Mouse (Mus musculus) thymus, postnatal 14 days (tissue): ENCODE measurements around the gene Rlim.

Experiments
- DNase-seq: peaks from one replicate; pipeline ENCODE4 v3.0.0; 2021

Gene Rlim

DNA sequence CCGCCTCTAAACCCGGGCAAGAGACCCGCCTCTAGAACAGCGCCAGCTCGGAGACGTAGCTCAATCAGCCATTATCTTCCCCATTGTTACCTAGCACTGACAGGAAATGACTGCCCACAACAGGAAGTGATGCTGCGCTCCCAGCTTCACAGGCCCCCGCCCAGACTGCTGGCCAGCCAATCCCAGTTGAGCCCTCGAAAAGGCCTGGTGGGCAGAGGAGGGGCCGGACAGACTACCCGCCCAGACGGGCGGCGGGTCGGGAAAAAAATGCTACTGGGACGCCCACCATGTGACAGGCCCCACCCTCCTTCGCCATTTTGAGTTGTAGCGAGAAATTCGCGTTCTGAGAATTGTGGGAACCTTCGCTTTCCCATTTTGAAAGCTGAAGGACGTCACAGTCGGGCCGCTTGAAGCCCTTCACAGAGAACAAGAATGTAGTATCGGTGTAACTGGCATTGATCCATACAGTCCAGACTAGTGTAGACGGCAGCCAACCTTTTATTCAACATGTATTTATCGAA lies at the start of gene Rlim:
Gene Rlim (minus strand): TSS at position 116 of the 521 bp plus-strand sequence.
- DNase-seq = peak; percentile 91

DNA sequence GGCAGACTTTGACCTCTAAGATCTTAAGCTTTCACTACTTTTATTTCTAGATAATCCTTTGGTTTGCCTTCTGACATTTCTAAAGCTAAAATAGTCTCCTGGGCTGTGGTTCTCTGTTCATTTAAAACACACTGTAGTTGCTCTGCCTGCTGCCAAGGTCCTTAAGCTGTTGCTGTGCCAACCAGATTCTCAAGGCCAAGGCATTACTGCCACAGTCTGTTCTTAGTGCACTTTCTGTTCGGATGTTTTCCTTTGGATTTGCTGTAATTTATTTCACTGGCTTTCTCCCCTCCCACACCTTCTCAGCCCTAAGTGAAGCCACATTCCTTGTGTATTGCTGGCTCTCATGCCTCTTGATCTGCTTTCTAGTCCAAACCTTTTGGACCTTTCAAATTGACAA lies 36.1 kb upstream of the Rlim start:
- no peak for DNase-seq

DNA sequence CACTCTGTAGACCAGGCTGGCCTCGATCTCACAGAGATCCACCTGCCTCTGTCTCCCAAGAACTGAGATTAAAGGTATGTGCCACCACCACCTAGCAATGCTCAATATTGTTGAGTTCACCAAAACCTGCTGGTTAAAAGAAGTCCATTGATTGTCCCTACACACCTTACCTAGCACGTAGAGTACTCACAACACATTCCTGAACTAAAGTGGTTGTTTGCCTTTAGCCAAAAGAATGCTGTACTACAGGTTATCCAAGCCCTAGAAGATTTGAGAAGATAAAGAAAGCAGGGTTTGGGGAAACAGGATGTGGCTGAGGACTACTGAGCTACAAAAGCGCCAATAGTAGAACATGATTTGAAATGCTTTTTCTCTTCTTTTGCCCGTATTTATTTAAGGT lies 34.0 kb upstream of the Rlim start:
- no peak for DNase-seq

- DNase-seq = no peak
Measured at GRCm38 (mm10) chrX:104013318-104013811, 32.3 kb upstream of the Rlim start.

DNA sequence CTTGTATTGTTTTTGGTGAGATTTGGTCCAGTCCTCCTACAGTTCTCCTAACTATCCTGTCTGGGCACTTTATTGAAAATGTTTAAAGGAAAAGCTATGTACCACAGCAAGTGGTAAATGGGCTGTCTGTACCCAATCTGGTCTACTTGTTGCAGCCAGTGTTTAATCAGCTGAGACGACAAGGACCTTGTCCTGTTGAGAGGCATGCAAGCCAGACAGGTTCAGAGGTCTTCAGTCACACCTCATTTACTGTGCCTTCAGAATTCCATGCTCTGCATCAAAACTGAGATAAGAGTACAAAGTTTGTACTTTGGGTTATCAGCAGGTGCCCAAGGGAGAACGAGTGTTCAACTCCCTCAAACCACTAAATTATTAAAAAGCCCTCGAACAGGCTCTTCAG lies 13.7 kb upstream of the Rlim start:
- no peak for DNase-seq

- no peak for DNase-seq
Measured at GRCm38 (mm10) chrX:103993864-103994263, 12.8 kb upstream of the Rlim start.

DNA sequence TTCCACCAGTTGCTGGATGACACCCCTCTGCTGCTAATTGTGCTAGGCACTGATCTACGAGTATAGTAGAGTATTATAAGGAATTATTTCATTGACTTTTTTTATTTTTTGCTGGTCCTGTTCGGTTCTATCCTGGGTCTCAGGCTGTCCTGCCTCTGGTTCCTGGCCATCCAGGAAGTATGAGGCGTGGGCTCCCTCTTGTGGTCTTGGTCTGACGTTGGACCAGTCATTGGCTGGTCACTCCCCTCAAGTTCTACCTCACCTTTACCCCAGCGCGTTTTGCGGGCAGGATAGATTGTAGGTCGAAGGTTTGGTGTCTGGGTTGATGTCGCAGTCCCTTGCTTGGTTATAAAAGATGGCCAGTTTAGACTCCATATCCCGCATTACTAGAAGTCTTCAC lies 10.6 kb upstream of the Rlim start:
- peak; percentile 4 for DNase-seq

GRCm38 (mm10) chrX:103990392-103990791 lies 9.3 kb upstream of the Rlim start:
- DNase-seq = peak; percentile 50

GRCm38 (mm10) chrX:103987215-103987964 lies 6.3 kb upstream of the Rlim start:
- DNase-seq = no peak

DNA sequence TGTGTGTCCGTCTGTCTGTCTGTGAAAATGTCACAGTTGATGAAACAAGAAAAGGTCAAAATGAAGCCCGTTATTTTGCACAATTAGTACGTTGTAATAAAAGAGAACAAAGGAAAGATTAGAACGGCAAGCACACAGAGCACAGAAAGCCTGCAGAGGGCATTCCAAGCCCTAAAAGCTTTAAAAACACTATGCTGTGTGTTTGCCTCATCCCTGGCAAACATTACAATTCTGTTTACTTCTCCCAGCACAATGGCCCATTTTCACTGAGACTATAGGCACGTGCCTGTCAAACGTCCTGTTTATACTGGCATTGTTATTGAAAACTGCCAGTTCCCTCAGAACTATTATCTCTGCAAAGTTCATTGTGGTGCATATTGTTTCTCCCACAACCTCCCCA lies 5.1 kb upstream of the Rlim start:
- no peak for DNase-seq

DNA sequence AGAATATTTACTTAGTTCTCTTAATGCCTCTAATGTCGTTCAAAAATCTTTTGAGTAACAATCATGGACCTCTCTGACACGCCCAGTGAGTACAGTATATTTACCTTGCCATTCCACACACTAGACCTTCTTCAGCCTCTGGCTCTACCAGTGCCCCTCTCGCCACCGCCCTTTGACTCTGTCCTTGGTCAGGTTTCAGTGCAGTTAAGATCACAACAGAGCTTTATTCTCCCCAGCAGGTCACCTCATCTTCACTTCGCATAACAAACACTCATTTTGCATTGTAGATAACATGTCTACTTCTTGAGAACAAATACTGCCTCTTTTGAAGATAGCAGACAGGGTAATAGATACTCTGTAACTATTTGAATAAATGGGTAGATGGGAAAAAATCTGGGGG lies 3.9 kb upstream of the Rlim start:
- DNase-seq = no peak

- peak; percentile 2 for DNase-seq
Measured at GRCm38 (mm10) chrX:103981806-103982205, 722 bp upstream of the Rlim start.

- no peak for DNase-seq
Measured at GRCm38 (mm10) chrX:103980590-103981168, 405 bp downstream of the Rlim start.

- peak; percentile 44 for DNase-seq
Measured at GRCm38 (mm10) chrX:103980036-103980435, 1.0 kb downstream of the Rlim start.

GRCm38 (mm10) chrX:103939701-103940100 lies 41.4 kb downstream of the Rlim start:
- no peak for DNase-seq

DNA sequence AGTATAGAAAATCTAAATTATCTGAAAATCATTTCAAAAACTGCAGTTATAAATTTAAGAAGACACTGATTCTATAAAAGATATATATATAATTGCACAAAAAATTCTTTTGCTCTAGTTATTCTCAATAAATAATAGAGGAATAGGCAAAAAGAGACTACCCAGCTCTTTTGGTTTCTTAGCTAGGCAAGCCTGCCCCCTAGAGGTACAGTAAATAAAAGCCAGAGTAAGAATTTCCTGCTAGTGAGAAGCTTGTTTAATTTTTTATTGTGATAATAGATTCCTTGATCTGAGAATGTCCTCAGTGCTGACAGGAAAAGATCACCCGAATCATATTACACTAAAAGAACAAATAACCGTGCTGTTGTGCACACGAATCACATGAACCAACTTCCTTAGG lies 43.8 kb downstream of the Rlim start:
- DNase-seq = peak; percentile 3

DNA sequence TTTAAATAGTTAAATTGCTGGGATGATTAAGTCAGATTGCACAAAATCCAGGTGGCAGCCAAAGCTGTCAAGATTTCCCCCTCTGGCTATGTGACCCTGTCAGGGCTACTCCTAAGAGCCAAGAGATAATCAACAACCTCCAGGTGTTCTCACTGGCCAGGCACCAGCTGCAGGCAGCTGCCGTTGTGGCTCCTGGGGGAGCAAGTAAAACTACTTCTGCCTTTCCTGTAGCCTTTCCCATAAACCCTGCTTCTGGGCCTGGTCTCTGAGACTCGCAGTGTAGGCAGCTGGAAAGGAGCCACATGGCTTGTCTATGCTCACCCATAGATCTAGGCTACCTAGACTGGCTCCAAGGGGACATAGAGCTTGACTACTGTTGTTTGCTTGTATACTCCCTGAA lies 58.6 kb downstream of the Rlim start:
- no peak for DNase-seq

DNA sequence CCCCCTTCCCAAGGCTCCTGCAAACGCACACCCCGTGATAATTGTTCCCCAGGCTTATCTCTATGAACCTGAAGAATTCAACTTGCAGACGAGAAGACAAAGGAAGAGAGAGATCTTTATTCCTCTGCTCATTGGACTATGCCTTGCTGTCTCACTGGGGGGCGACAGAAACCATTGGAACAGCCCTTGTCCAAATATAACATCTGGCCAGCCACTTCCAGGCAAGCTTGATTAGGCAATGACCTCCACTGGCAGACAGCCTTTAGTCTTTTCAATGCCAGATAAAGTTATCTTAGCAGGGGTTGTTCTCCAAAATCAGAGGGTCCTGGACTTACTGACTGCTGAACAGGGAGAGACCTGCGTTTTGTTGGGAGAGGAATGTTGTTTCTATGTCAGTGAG lies 62.1 kb downstream of the Rlim start:
- no peak for DNase-seq

DNA sequence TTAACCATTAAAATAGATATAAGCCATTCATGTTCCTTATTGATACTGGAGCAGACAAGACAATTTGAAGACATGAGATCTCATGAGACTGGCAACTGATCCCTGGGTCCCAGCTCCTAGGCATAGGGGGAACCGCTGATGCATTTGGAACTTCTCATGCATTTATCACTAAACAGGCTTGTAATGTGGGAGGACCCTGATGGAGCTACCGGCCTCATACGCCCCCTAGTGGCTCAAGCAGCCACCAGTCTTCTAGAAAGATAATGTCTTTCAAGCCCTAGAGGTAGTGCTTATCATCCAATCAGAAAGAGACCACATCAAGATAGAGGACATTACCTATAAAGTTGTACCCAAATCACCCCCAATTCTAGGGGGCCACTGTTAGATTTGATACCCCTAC lies 66.3 kb downstream of the Rlim start:
- peak; percentile 50 for DNase-seq
